Mouse (Mus musculus) forebrain, embryonic 11.5 days (tissue): ENCODE results near the gene Dusp9. TPM values are rescaled to one million over a fixed set of nuclear protein-coding genes. Genes with fewer than 3 reads are reported as not detected.

ENCODE experiments used
- ATAC-seq: fragments of 200-750 bp; cut with Nextera tagmentation; replicated peaks from 2 replicates; pipeline ENCODE4 v1.8.0; 2017; ENCODE audit warnings: moderate TSS enrichment; ENCODE audit not compliant: low FRiP score
- DNase-seq: peaks from one replicate; pipeline ENCODE4 v3.0.0-alpha.2; 2017; ENCODE audit warnings: low spot score
- H3K27ac ChIP-seq: fragments of 300-500 bp; sonication (generic); 2 replicates; pipeline ENCODE4 v1.5.1; 2014; ENCODE audit warnings: low read depth, low read length
- H3K27me3 ChIP-seq: fragments of 300-500 bp; sonication (generic); 2 replicates; pipeline ENCODE4 v1.6.1; 2014; ENCODE audit warnings: mild to moderate bottlenecking, low read length, mixed read lengths; ENCODE audit not compliant: control insufficient read depth, insufficient read depth
- H3K36me3 ChIP-seq: fragments of 300-500 bp; sonication (generic); 2 replicates; pipeline ENCODE4 v1.6.1; 2014; ENCODE audit warnings: mild to moderate bottlenecking, low read length, moderate library complexity, mixed read lengths; ENCODE audit not compliant: control insufficient read depth, insufficient read depth
- H3K4me1 ChIP-seq: fragments of 300-500 bp; sonication (generic); replicated peaks from 2 replicates; pipeline ENCODE4 v1.6.1; 2014; ENCODE audit warnings: low read length, mixed read lengths; ENCODE audit not compliant: control insufficient read depth, insufficient read depth
- H3K4me2 ChIP-seq: fragments of 300-500 bp; sonication (generic); 2 replicates; pipeline ENCODE4 v1.6.1; 2014; ENCODE audit warnings: low read depth, mild to moderate bottlenecking, low read length, moderate library complexity, mixed read lengths; ENCODE audit not compliant: severe bottlenecking
- H3K4me3 ChIP-seq: fragments of 300-500 bp; sonication (generic); 2 replicates; pipeline ENCODE4 v1.5.1; 2014; ENCODE audit warnings: low read depth, low read length
- H3K9ac ChIP-seq: fragments of 300-500 bp; sonication (generic); 2 replicates; pipeline ENCODE4 v1.6.1; 2014; ENCODE audit warnings: low read length
- H3K9me3 ChIP-seq: fragments of 300-500 bp; sonication (generic); 2 replicates; pipeline ENCODE4 v1.6.1; 2016; ENCODE audit warnings: low read length, mixed read lengths; ENCODE audit not compliant: control insufficient read depth
- WGBS: fragments of 180-500 bp; shearing (Covaris S2); extraction: QIAGEN DNeasy Blood & Tissue Kit; methylation state at CpG from one replicate; pipeline ENCODE4 v1.1.7; 2014; 5-methylcytosine and 5-hydroxymethylcytosine counted together
- polyA plus RNA-seq: library from polyadenylated mRNA; unstranded; fragments of >200 nt; fragmentation: Nextera tagmentation; extraction: Ambion mirVana; gene quantifications from 2 replicates; pipeline ENCODE4 v1.2.1, GENCODE M21; 2014

Dusp9 gene
- polyA plus RNA-seq, 1 experiment from 2014 or later = 4.5 TPM

GRCm38 (mm10) chrX:73658391-73658790 is 19.2 kb downstream of the Dusp9 start:
- H3K9me3 ChIP-seq = no peaks in the 10 kb centered on the region
- ATAC-seq (no peak), DNase-seq (no peak)
- no peaks in the 10 kb centered on the region for H3K36me3 ChIP-seq
- H3K4me2 ChIP-seq = no peak overlapping the region
- H3K9ac ChIP-seq = no peak overlapping the region
- H3K27ac ChIP-seq = no peak overlapping the region
- no peaks in the 10 kb centered on the region for H3K4me1 ChIP-seq
- no peak overlapping the region for H3K4me3 ChIP-seq
- H3K27me3 ChIP-seq = no peaks in the 10 kb centered on the region
- WGBS = 52% methylated on average over 7 of the region's 7 CpGs

GRCm38 (mm10) chrX:73658936-73659574 is 19.8 kb downstream of the Dusp9 start:
- no peaks in the 10 kb centered on the region for H3K36me3 ChIP-seq
- no peak overlapping the region for H3K9ac ChIP-seq
- no peaks in the 10 kb centered on the region for H3K9me3 ChIP-seq
- DNase-seq = no peak
- H3K4me1 ChIP-seq = no peaks in the 10 kb centered on the region
- WGBS = 60% methylated on average over 13 of the region's 13 CpGs
- H3K4me2 ChIP-seq = peak overlapping the region; percentile 65
- H3K27me3 ChIP-seq = no peaks in the 10 kb centered on the region
- peak overlapping the region; percentile 44 for H3K4me3 ChIP-seq
- no peak overlapping the region for H3K27ac ChIP-seq
- ATAC-seq = peak; percentile 28

- Histone ChIP-seq H3K36me3 (no peaks in the 10 kb centered on the region), H3K4me2 (peak within 1 kb of the TSS; percentile 65), H3K4me3 (peak within 1 kb of the TSS; percentile 44), H3K27me3 (no peaks in the 10 kb centered on the region), H3K4me1 (no peaks in the 10 kb centered on the region), H3K9ac (peak within 1 kb of the TSS; percentile 59), H3K9me3 (no peaks in the 10 kb centered on the region), H3K27ac (no peak within 1 kb of the TSS)
- 20% methylated on average over 40 of the region's 57 CpGs for WGBS
- ATAC-seq (peak; percentile 63), DNase-seq (peak; percentile 71)
These were observed 20.5 kb downstream of the Dusp9 start, which contains the start of gene Pnck for GRCm38 (mm10) chrX:73659575-73660283. Gene Pnck, minus strand, starts transcription at chrX:73660117.

GRCm38 (mm10) chrX:73660284-73660665 is 21.1 kb downstream of the Dusp9 start:
- 60% methylated on average over 2 of the region's 3 CpGs for WGBS
- Histone ChIP-seq H3K4me1 (no peaks in the 10 kb centered on the region), H3K9me3 (no peaks in the 10 kb centered on the region), H3K9ac (peak overlapping the region; percentile 59), H3K27me3 (no peaks in the 10 kb centered on the region), H3K27ac (no peak overlapping the region), H3K36me3 (no peaks in the 10 kb centered on the region), H3K4me3 (peak overlapping the region; percentile 44), H3K4me2 (peak overlapping the region; percentile 65)
- ATAC-seq (no peak), DNase-seq (no peak)

- Histone ChIP-seq H3K4me3 (no peak overlapping the region), H3K4me1 (no peaks in the 10 kb centered on the region), H3K27ac (no peak overlapping the region), H3K9ac (no peak overlapping the region), H3K27me3 (no peaks in the 10 kb centered on the region), H3K9me3 (no peaks in the 10 kb centered on the region), H3K36me3 (no peaks in the 10 kb centered on the region), H3K4me2 (no peak overlapping the region)
- ATAC-seq (no peak), DNase-seq (no peak)
These were observed 23.9 kb downstream of the Dusp9 start for GRCm38 (mm10) chrX:73663143-73663542.

- H3K9ac ChIP-seq = no peak overlapping the region
- peak; percentile 71 for ATAC-seq
- no peaks in the 10 kb centered on the region for H3K9me3 ChIP-seq
- H3K27ac ChIP-seq = no peak overlapping the region
- H3K36me3 ChIP-seq = no peaks in the 10 kb centered on the region
- H3K27me3 ChIP-seq = no peaks in the 10 kb centered on the region
- no peak overlapping the region for H3K4me2 ChIP-seq
- H3K4me3 ChIP-seq = no peak overlapping the region
- H3K4me1 ChIP-seq = no peaks in the 10 kb centered on the region
- peak; percentile 71 for DNase-seq
- 44% methylated on average over 3 of the region's 4 CpGs for WGBS
These were observed 32.8 kb downstream of the Dusp9 start for GRCm38 (mm10) chrX:73672031-73672431.

- DNase-seq (peak; percentile 88), ATAC-seq (peak; percentile 76)
- peak within 1 kb of the TSS; percentile 56 for H3K4me3 ChIP-seq
- 26% methylated on average over 16 of the region's 72 CpGs for WGBS
- no peaks in the 10 kb centered on the region for H3K36me3 ChIP-seq
- H3K27ac ChIP-seq = no peak within 1 kb of the TSS
- H3K9me3 ChIP-seq = no peaks in the 10 kb centered on the region
- H3K27me3 ChIP-seq = no peaks in the 10 kb centered on the region
- peak within 1 kb of the TSS; percentile 66 for H3K4me2 ChIP-seq
- H3K4me1 ChIP-seq = no peaks in the 10 kb centered on the region
- H3K9ac ChIP-seq = peak within 1 kb of the TSS; percentile 70
These were observed 33.8 kb downstream of the Dusp9 start, which contains the start of gene Slc6a8 for GRCm38 (mm10) chrX:73672879-73673618. Gene Slc6a8, plus strand, starts transcription at chrX:73673150.

GRCm38 (mm10) chrX:73673619-73673967 is 34.4 kb downstream of the Dusp9 start:
- Histone ChIP-seq H3K36me3 (no peaks in the 10 kb centered on the region), H3K4me3 (peak overlapping the region; percentile 56), H3K9ac (peak overlapping the region; percentile 70), H3K4me1 (no peaks in the 10 kb centered on the region), H3K4me2 (peak overlapping the region; percentile 66), H3K9me3 (no peaks in the 10 kb centered on the region), H3K27me3 (no peaks in the 10 kb centered on the region), H3K27ac (no peak overlapping the region)
- 26% methylated on average over 12 of the region's 42 CpGs for WGBS
- DNase-seq (no peak), ATAC-seq (peak; percentile 13; the same call in 1 of the 2 replicates)
